Mouse (Mus musculus) midbrain, postnatal 0 days (tissue): ENCODE results near the gene Ola1. TPM values are rescaled to one million over a fixed set of nuclear protein-coding genes. Genes with fewer than 3 reads are reported as not detected.
A peak's percentile ranks its signal among the peaks of the same experiment; 100 is the strongest.

Source experiments
- ATAC-seq: fragments of 200-750 bp; cut with Nextera tagmentation; 2 replicates; pipeline ENCODE4 v1.8.0; 2017; ENCODE audit warnings: moderate number of reproducible peaks, mild to moderate bottlenecking, moderate TSS enrichment, moderate library complexity; ENCODE audit not compliant: low FRiP score
- DNase-seq: peaks from one replicate; pipeline ENCODE4 v3.0.0-alpha.2; 2015; ENCODE audit warnings: low spot score
- H3K27ac ChIP-seq: fragments of 300-500 bp; sonication (generic); 2 replicates; pipeline ENCODE4 v1.5.1; 2014; ENCODE audit warnings: low read depth, mild to moderate bottlenecking, low read length, mixed read lengths
- H3K27me3 ChIP-seq: fragments of 300-500 bp; sonication (generic); 2 replicates; pipeline ENCODE4 v1.6.1; 2014; ENCODE audit warnings: low read length, control low read depth, mixed read lengths; ENCODE audit not compliant: insufficient read depth
- H3K36me3 ChIP-seq: fragments of 300-500 bp; sonication (generic); 2 replicates; pipeline ENCODE4 v1.6.1; 2014; ENCODE audit warnings: low read length, control low read depth, mixed read lengths; ENCODE audit not compliant: insufficient read depth
- H3K4me1 ChIP-seq: fragments of 300-500 bp; sonication (generic); 2 replicates; pipeline ENCODE4 v1.6.1; 2014; ENCODE audit warnings: mild to moderate bottlenecking, control low read depth, antibody characterized with exemption, low read length, mixed read lengths; ENCODE audit not compliant: insufficient read depth
- H3K4me2 ChIP-seq: fragments of 300-500 bp; sonication (generic); 2 replicates; pipeline ENCODE4 v1.6.1; 2014; ENCODE audit warnings: low read depth, mild to moderate bottlenecking, low read length, mixed read lengths; ENCODE audit not compliant: poor library complexity, severe bottlenecking
- H3K4me3 ChIP-seq: fragments of 300-500 bp; sonication (generic); 2 replicates; pipeline ENCODE4 v1.5.1; 2014; ENCODE audit warnings: low read depth, mild to moderate bottlenecking, low read length, moderate library complexity
- H3K9ac ChIP-seq: fragments of 300-500 bp; sonication (generic); replicated peaks from 2 replicates; pipeline ENCODE4 v1.6.1; 2014; ENCODE audit warnings: mild to moderate bottlenecking, low read length, moderate library complexity, mixed read lengths; ENCODE audit not compliant: poor library complexity, severe bottlenecking
- H3K9me3 ChIP-seq: fragments of 300-500 bp; sonication (generic); 2 replicates; pipeline ENCODE4 v1.6.1; 2016; ENCODE audit warnings: low read length, control low read depth
- CTCF ChIP-seq: IDR thresholded peaks from 2 replicates; pipeline ENCODE4 v1.5.1; 2016; ENCODE audit warnings: antibody characterized with exemption, mild to moderate bottlenecking
- WGBS: fragments of 180-500 bp; shearing (Covaris S2); extraction: QIAGEN DNeasy Blood & Tissue Kit; methylation state at CpG from one replicate; pipeline ENCODE4 v1.1.7; 2014; 5-methylcytosine and 5-hydroxymethylcytosine counted together
- polyA plus RNA-seq: library from polyadenylated mRNA; unstranded; fragments of >200 nt; fragmentation: Nextera tagmentation; extraction: Ambion mirVana; gene quantifications from 2 replicates; pipeline ENCODE4 v1.2.1, GENCODE M21; 2015
- total RNA-seq: library from RNA; depleted of rRNA; stranded (reverse); fragments of >200 nt; gene quantifications from 2 replicates; pipeline ENCODE4 v1.2.3, GENCODE M21; 2014

Ola1 gene
- total and polyA plus RNA-seq, 2 experiments from 2014 or later: 50.2 to 91.7 TPM

DNA sequence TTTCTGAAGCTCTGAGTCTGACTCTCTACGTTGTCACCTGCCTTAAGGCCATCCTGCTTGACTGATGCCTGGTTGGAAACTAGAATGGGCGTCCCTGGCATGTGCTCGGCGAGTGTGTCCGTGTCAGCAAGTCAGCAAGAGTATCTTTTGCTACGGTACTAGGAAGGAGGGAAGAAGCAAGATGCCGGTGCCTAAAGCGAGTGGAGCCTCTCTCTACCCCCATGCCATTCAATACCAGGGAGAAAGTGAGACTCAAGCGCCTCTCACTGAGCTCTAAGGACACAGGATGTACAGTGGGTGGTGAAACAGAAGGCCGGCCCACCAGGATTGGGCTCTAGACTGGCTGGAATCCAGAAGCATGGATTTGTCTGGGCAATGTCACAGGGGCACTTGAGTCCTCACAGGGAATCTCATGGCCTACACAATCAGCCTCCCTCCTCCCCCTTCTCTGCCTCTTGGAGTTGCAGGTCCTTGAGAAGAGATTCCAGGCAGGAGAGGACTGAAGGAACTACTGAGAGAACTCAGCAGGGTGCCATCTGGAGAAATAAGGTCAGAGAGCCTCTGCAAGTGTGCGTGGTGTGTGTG, 46.0 kb upstream of the Ola1 start:
- H3K4me2 ChIP-seq: no peak overlapping the region
- H3K9me3 ChIP-seq: no peaks in the 10 kb centered on the region
- WGBS: 11% methylated on average over 11 of the region's 11 CpGs
- 0 out of 2 replicates have a peak, but pooled peaks cover 6% of the 10 kb centered on the region for H3K4me1 ChIP-seq
- TF ChIP-seq CTCF: no peak
- H3K9ac ChIP-seq: no peak overlapping the region
- no peak for DNase-seq
- H3K27ac ChIP-seq: no peak overlapping the region
- H3K36me3 ChIP-seq: no peaks in the 10 kb centered on the region
- H3K27me3 ChIP-seq: peaks cover 55% of the 10 kb centered on the region
- H3K4me3 ChIP-seq: no peak overlapping the region
- no peak for ATAC-seq

DNA sequence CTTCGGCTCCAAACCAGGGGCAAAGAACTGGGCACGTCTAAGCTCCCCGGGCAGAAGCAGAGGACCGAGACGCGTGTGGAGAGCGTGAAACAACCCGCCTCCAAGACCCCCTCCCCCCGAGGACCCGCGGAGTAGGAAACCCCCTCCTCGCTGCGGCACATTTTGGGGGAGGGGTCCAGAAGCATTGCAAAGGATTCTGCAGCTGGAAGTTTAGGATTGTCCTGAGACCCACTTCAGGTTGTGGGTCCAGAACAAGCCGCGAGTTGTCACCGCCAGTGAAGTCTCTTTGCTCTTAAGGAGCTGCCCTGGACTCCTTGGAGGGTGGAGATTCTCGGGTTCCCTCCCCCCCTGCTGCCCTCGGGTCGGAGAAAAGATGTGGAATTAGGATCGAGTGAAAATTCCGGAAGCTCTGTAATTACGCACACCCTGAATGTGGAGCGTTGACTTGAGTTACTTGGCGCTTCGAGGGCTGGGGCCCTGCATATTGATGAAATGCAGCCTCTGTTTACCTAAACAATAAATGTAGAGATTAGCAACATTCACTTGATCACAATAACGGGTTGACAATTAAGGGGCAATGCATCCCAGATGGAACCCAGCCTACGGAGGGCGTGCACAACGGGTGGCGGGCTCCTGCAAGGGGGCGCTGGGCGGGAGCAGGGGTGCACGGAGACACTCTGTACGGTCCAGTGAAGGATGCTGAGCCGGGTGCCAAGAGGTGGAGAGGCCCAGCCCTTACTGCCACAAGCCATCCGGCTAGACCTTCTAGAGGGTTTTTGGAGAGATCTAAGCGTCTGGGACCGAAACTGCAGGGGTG, 45.3 kb upstream of the Ola1 start:
- TF ChIP-seq CTCF: no peak
- H3K27ac ChIP-seq: no peak overlapping the region
- peak overlapping the region; percentile 25; the same call in 1 of the 2 replicates for H3K4me3 ChIP-seq
- H3K4me2 ChIP-seq: peak overlapping the region; percentile 42
- DNase-seq (no peak), ATAC-seq (0 out of 2 replicates have a peak, but pooled peaks have one; percentile 34)
- H3K9ac ChIP-seq: no peak overlapping the region
- H3K27me3 ChIP-seq: peaks cover 54% of the 10 kb centered on the region
- H3K4me1 ChIP-seq: 0 out of 2 replicates have a peak, but pooled peaks cover 6% of the 10 kb centered on the region
- H3K36me3 ChIP-seq: no peaks in the 10 kb centered on the region
- H3K9me3 ChIP-seq: no peaks in the 10 kb centered on the region
- WGBS: under 1% methylated on average over 38 of the region's 38 CpGs

DNA sequence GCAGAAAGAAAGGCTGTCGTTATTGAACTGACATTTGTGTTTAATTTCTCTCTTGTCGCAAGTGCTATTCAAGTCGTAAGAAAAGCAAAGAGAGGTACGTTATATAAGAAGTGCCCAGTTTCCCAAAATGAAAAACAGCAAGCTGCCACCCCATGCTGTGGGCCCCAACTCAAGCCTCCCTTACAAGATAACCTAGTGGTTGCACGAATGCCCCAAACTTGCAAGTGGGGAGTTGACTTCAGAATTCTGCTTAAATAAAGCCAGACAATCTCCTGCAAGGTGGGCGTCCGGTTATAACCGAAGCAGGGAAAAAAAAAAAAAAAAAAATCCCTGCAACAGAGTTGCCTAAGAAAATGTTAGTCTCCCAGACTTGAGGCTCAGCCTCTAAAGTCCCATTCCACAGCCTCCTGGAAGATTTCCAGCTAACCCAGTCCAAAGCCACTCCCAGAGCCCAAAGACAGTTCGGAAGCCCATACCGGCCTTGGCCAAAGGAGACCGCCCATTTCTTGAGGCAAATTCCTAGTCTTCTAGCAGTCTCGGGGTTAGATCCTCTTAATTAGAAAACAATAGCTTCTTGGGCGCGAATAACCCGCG, 44.5 kb upstream of the Ola1 start:
- TF ChIP-seq CTCF: no peak
- ATAC-seq (no peak), DNase-seq (no peak)
- H3K4me2 ChIP-seq: peak overlapping the region; percentile 42
- H3K27ac ChIP-seq: no peak overlapping the region
- WGBS: 10% methylated on average over 16 of the region's 16 CpGs
- no peaks in the 10 kb centered on the region for H3K9me3 ChIP-seq
- peak overlapping the region; percentile 25; the same call in 1 of the 2 replicates for H3K4me3 ChIP-seq
- H3K4me1 ChIP-seq: 0 out of 2 replicates have a peak, but pooled peaks cover 6% of the 10 kb centered on the region
- no peak overlapping the region for H3K9ac ChIP-seq
- peaks cover 53% of the 10 kb centered on the region for H3K27me3 ChIP-seq
- H3K36me3 ChIP-seq: no peaks in the 10 kb centered on the region

DNA sequence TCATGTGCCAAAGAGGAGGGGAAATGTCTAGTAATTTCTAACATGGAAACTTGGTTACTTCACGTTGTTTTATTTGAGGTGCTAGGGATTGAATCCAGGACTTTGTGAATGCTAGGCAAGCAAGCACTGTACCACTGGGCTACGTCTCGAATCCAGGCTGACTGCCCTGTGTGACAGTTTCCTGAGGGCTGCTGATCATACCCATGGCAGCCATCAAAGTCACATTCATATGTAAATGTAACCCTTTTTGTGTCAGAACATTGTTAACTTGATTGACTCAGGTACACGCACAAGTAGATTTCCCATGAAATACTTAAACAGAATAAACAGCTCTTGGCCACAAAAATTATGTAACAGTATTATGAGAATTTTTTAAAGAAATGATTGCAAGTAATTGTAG, 30.0 kb upstream of the Ola1 start:
- Histone ChIP-seq H3K9ac (no peak overlapping the region), H3K27me3 (no peaks in the 10 kb centered on the region), H3K4me1 (no peaks in the 10 kb centered on the region), H3K4me3 (no peak overlapping the region), H3K36me3 (no peaks in the 10 kb centered on the region), H3K27ac (no peak overlapping the region), H3K4me2 (no peak overlapping the region), H3K9me3 (no peaks in the 10 kb centered on the region)
- DNase-seq: no peak
- no peak for TF ChIP-seq CTCF
- ATAC-seq: no peak
- WGBS: 46% methylated on average over 4 of the region's 4 CpGs

DNA sequence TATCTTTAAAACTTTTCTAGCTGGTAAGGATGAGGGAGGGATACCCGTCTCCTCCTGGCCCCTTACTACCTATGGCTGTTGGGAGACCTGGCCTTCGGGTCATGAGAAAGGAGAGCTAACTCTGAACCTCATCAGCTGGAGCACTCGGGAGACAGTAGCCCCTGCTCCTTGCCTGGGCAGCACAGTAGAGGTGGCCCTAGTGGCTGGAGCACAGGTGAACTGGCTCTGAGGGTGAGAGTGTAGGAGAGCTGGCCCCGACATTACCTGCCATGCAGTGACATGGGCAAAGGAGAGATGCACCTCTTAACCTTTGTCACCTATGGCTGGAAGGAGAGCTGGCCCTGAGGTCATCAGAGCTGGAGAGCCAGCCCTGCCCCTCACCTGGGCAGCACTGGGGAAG, 22.6 kb upstream of the Ola1 start:
- H3K27me3 ChIP-seq: no peaks in the 10 kb centered on the region

DNA sequence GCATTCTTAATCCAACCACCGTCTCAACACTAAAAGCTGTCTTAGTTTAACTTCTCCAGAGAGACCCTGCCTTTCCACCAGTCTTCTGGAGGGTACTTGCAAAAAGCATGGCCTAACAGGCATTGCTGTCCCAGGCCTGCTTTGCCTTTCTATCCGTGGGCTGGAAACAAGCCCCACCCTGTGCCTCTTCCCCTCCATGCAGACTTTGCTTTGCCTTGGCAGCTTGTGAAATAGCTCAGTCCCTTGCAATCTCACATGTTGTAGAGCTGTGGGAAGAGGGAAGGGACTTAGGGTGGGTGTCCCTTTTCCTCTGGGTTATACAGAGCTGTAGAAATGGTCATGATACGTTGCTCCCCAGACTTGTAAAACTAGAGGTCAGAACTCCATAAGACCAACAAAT, 12.4 kb upstream of the Ola1 start:
- Histone ChIP-seq H3K9ac (no peak overlapping the region), H3K9me3 (no peaks in the 10 kb centered on the region), H3K36me3 (no peaks in the 10 kb centered on the region), H3K4me1 (no peaks in the 10 kb centered on the region), H3K4me2 (no peak overlapping the region), H3K27me3 (no peaks in the 10 kb centered on the region), H3K27ac (no peak overlapping the region), H3K4me3 (no peak overlapping the region)
- 53% methylated on average over 3 of the region's 3 CpGs for WGBS
- no peak for TF ChIP-seq CTCF
- ATAC-seq: no peak
- DNase-seq: no peak

More for the DNA sequence above, 22.6 kb upstream of the Ola1 start:
- no peak overlapping the region for H3K4me2 ChIP-seq
- H3K9me3 ChIP-seq: no peaks in the 10 kb centered on the region
- no peak overlapping the region for H3K4me3 ChIP-seq
- no peak overlapping the region for H3K27ac ChIP-seq
- ATAC-seq: no peak
- no peaks in the 10 kb centered on the region for H3K4me1 ChIP-seq
- H3K9ac ChIP-seq: no peak overlapping the region
- no peaks in the 10 kb centered on the region for H3K36me3 ChIP-seq
- WGBS: 85% methylated on average over 4 of the region's 4 CpGs
- DNase-seq: no peak
- TF ChIP-seq CTCF: no peak
